Mouse (Mus musculus): ENCODE measurements at regions not wholly inside any gene's neighbourhood (a gene's known extent, or its start where the extent isn't known, plus 50 kb on each side); places are given as distances from the start of the nearest gene placed in this dataset.
A peak's percentile ranks its signal among the peaks of the same experiment; 100 is the strongest.

- Histone ChIP-seq H3K4me1 (ENCODE audit: insufficient read depth, low read length) (peaks cover 5% of the 10 kb centered on the region; the same call in 1 of the 2 replicates), H3K9ac (replicated peaks; ENCODE audit: low read length) (no peak overlapping the region), H3K36me3 (ENCODE audit: insufficient read depth, low read length) (no peaks in the 10 kb centered on the region), H3K27me3 (ENCODE audit: insufficient read depth, low read length) (no peaks in the 10 kb centered on the region), H3K4me3 (ENCODE audit: low read length) (no peak overlapping the region), H3K27ac (0 out of 2 replicates have a peak overlapping the region, but pooled peaks have one; percentile 29), H3K9me3 (ENCODE audit: low read length) (no peaks in the 10 kb centered on the region), H3K4me2 (ENCODE audit: low read depth, low read length) (no peak overlapping the region)
- no peak for TF ChIP-seq CTCF (IDR thresholded peaks at IDR 0.05; ENCODE audit: low read depth)
- WGBS, result 39% methylated on average over 11 of the region's 11 CpGs
- ATAC-seq (peak; percentile 44), DNase-seq (ENCODE audit: low spot score) (peak; percentile 63)
These were observed 425.2 kb upstream of the Kcnab2 start for GRCm38 (mm10) chr4:152902851-152903250.

GRCm38 (mm10) chr4:152900049-152900448, 422.4 kb upstream of the Kcnab2 start:
- 66% methylated on average over 4 of the region's 4 CpGs for WGBS
- Histone ChIP-seq H3K36me3 (ENCODE audit: insufficient read depth, low read length) (no peaks in the 10 kb centered on the region), H3K4me2 (ENCODE audit: low read depth, low read length) (no peak overlapping the region), H3K27me3 (ENCODE audit: insufficient read depth, low read length) (no peaks in the 10 kb centered on the region), H3K9me3 (ENCODE audit: low read length) (no peaks in the 10 kb centered on the region), H3K4me1 (ENCODE audit: insufficient read depth, low read length) (peaks cover 5% of the 10 kb centered on the region; the same call in 1 of the 2 replicates), H3K9ac (replicated peaks; ENCODE audit: low read length) (no peak overlapping the region), H3K27ac (no peak overlapping the region), H3K4me3 (ENCODE audit: low read length) (no peak overlapping the region)
- no peak for ATAC-seq
- no peak for TF ChIP-seq CTCF (IDR thresholded peaks at IDR 0.05; ENCODE audit: low read depth)
- DNase-seq (ENCODE audit: low spot score), result no peak

GRCm38 (mm10) chr4:152895076-152895475, 417.4 kb upstream of the Kcnab2 start:
- Histone ChIP-seq H3K4me3 (ENCODE audit: low read length) (no peak overlapping the region), H3K4me1 (ENCODE audit: insufficient read depth, low read length) (no peaks in the 10 kb centered on the region), H3K9me3 (ENCODE audit: low read length) (no peaks in the 10 kb centered on the region), H3K27me3 (ENCODE audit: insufficient read depth, low read length) (no peaks in the 10 kb centered on the region), H3K27ac (no peak overlapping the region), H3K4me2 (ENCODE audit: low read depth, low read length) (no peak overlapping the region), H3K36me3 (ENCODE audit: insufficient read depth, low read length) (no peaks in the 10 kb centered on the region), H3K9ac (replicated peaks; ENCODE audit: low read length) (no peak overlapping the region)
- no peak for DNase-seq (ENCODE audit: low spot score)
- no peak for ATAC-seq
- WGBS, result 53% methylated on average over 13 of the region's 13 CpGs
- no peak; the same call in 1 of the 2 replicates for TF ChIP-seq CTCF (IDR thresholded peaks at IDR 0.05; ENCODE audit: low read depth)

- DNase-seq (ENCODE audit: low spot score), result no peak
- Histone ChIP-seq H3K27me3 (ENCODE audit: insufficient read depth, low read length) (no peaks in the 10 kb centered on the region), H3K4me3 (ENCODE audit: low read length) (no peak overlapping the region), H3K9me3 (ENCODE audit: low read length) (no peaks in the 10 kb centered on the region), H3K9ac (replicated peaks; ENCODE audit: low read length) (no peak overlapping the region), H3K4me1 (ENCODE audit: insufficient read depth, low read length) (no peaks in the 10 kb centered on the region), H3K36me3 (ENCODE audit: insufficient read depth, low read length) (no peaks in the 10 kb centered on the region), H3K27ac (no peak overlapping the region), H3K4me2 (ENCODE audit: low read depth, low read length) (no peak overlapping the region)
- WGBS, result 83% methylated on average over 3 of the region's 3 CpGs
- TF ChIP-seq CTCF (IDR thresholded peaks at IDR 0.05; ENCODE audit: low read depth), result no peak
- no peak for ATAC-seq
These were observed 415.3 kb upstream of the Kcnab2 start for GRCm38 (mm10) chr4:152892997-152893396.

- Histone ChIP-seq H3K9me3 (ENCODE audit: low read length) (no peaks in the 10 kb centered on the region), H3K4me1 (ENCODE audit: insufficient read depth, low read length) (no peaks in the 10 kb centered on the region), H3K9ac (replicated peaks; ENCODE audit: low read length) (no peak overlapping the region), H3K4me3 (ENCODE audit: low read length) (no peak overlapping the region), H3K36me3 (ENCODE audit: insufficient read depth, low read length) (no peaks in the 10 kb centered on the region), H3K27ac (no peak overlapping the region), H3K27me3 (ENCODE audit: insufficient read depth, low read length) (no peaks in the 10 kb centered on the region), H3K4me2 (ENCODE audit: low read depth, low read length) (no peak overlapping the region)
- DNase-seq (ENCODE audit: low spot score), result peak; percentile 42
- whole genome bisulfite sequencing, result 77% methylated on average over 5 of the region's 5 CpGs
- no peak for ATAC-seq
- peak; percentile 53 for TF ChIP-seq CTCF (IDR thresholded peaks at IDR 0.05; ENCODE audit: low read depth)
These were observed 411.5 kb upstream of the Kcnab2 start for GRCm38 (mm10) chr4:152889211-152889610.

- no peak for TF ChIP-seq CTCF (IDR thresholded peaks at IDR 0.05; ENCODE audit: low read depth)
- no peak overlapping the region for H3K4me2 ChIP-seq (ENCODE audit: low read depth, low read length)
- DNase-seq (ENCODE audit: low spot score) (no peak), ATAC-seq (no peak)
- H3K27ac ChIP-seq, result no peak overlapping the region
- no peaks in the 10 kb centered on the region for H3K36me3 ChIP-seq (ENCODE audit: insufficient read depth, low read length)
- no peaks in the 10 kb centered on the region for H3K27me3 ChIP-seq (ENCODE audit: insufficient read depth, low read length)
- no peaks in the 10 kb centered on the region for H3K9me3 ChIP-seq (ENCODE audit: low read length)
- no peaks in the 10 kb centered on the region for H3K4me1 ChIP-seq (ENCODE audit: insufficient read depth, low read length)
- H3K9ac ChIP-seq (replicated peaks; ENCODE audit: low read length), result no peak overlapping the region
- 49% methylated on average over 14 of the region's 14 CpGs for whole genome bisulfite sequencing
- no peak overlapping the region for H3K4me3 ChIP-seq (ENCODE audit: low read length)
These were observed 410.6 kb upstream of the Kcnab2 start for GRCm38 (mm10) chr4:152888306-152888705.

- ATAC-seq, result no peak
- Histone ChIP-seq H3K27me3 (ENCODE audit: insufficient read depth, low read length) (no peaks in the 10 kb centered on the region), H3K4me2 (ENCODE audit: low read depth, low read length) (no peak overlapping the region)
These were observed 409.1 kb upstream of the Kcnab2 start for GRCm38 (mm10) chr4:152886773-152887172.

More at GRCm38 (mm10) chr4:152886773-152887172, 409.1 kb upstream of the Kcnab2 start:
- WGBS, result 83% methylated on average over 9 of the region's 9 CpGs
- Histone ChIP-seq H3K36me3 (ENCODE audit: insufficient read depth, low read length) (no peaks in the 10 kb centered on the region), H3K4me3 (ENCODE audit: low read length) (no peak overlapping the region), H3K27ac (no peak overlapping the region), H3K4me1 (ENCODE audit: insufficient read depth, low read length) (no peaks in the 10 kb centered on the region), H3K9me3 (ENCODE audit: low read length) (no peaks in the 10 kb centered on the region), H3K9ac (replicated peaks; ENCODE audit: low read length) (no peak overlapping the region)
- no peak for TF ChIP-seq CTCF (IDR thresholded peaks at IDR 0.05; ENCODE audit: low read depth)
- DNase-seq (ENCODE audit: low spot score), result no peak
